In the genomic region with DNA sequence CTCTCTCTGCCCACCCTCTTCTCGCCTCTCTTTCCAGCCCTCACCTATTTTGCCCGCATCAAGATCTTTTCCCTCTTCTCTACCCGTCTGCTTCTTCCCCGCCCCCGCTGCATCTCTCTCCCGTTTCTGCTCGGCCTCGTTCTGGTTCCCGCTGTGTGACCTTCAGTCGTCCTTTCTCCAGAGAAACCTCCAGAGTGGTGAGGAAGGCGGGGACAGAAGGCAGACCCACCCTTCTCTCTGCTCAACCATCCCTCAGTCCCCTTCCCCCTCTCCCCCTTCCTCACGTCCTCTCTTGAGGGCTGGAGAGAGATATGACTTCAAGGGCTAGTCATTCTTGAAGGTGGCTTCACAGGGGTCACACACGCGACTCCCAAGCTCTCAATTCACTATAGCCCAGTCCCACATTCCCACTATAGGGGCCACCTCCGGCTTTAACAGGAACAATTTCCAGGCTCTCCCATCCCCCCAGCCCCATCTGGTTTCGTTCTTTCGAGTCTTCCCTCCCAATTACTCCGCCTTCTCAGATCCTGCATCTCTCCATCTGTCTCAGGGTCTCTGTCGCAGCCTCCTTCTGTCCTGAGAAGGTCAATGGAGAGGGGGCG, we compare ENCODE assay signal across 9 mouse cellular contexts. TPM values are rescaled to one million over a fixed set of nuclear protein-coding genes. Genes with fewer than 3 reads are reported as not detected.
A peak's percentile ranks its signal among the peaks of the same experiment; 100 is the strongest.
DNase-seq lines count a peak whose midpoint lies in the region; ATAC-seq and TF ChIP-seq lines count a peak whose summit lies in the region.
"Had no signal": no experiment of that assay in that cellular context is flagged by ENCODE, and none has a peak within 500 bp of the region (broad histone marks: within the 10 kb centered on the region; RNA-seq: fewer than 3 reads in every experiment).

No protein-coding gene starts in this region.

- no peaks in the 10 kb centered on the region for H3K9me3 ChIP-seq in E14TG2a.4 (ENCODE audit: low read length)
- no peaks in the 10 kb centered on the region for H3K9me3 ChIP-seq in hindbrain, embryonic 13.5 days
- no peaks in the 10 kb centered on the region for H3K9me3 ChIP-seq in midbrain, embryonic 11.5 days (ENCODE audit: control insufficient read depth, low read length)
- no peaks in the 10 kb centered on the region for H3K9me3 ChIP-seq in intestine, embryonic 16.5 days (ENCODE audit: control insufficient read depth, low read length)

- H3K36me3 ChIP-seq in E14TG2a.4 (ENCODE audit: insufficient read depth, low read length), result no peaks in the 10 kb centered on the region
- H3K36me3 ChIP-seq in hindbrain, embryonic 13.5 days, result peaks cover 28% of the 10 kb centered on the region
- H3K36me3 ChIP-seq in midbrain, embryonic 11.5 days (ENCODE audit: control insufficient read depth, insufficient read depth, low read length), result no peaks in the 10 kb centered on the region
- no peaks in the 10 kb centered on the region for H3K36me3 ChIP-seq in intestine, embryonic 16.5 days (ENCODE audit: control insufficient read depth, insufficient read depth, low read length)

- 5% methylated on average over 20 of the region's 20 CpGs for WGBS in hindbrain, embryonic 13.5 days
- WGBS in midbrain, embryonic 11.5 days, result 7% methylated on average over 20 of the region's 20 CpGs
- 15% methylated on average over 20 of the region's 20 CpGs for WGBS in intestine, embryonic 16.5 days

- H3K4me3 ChIP-seq in E14TG2a.4 (replicated peaks; ENCODE audit: low read length), result peak overlapping the region; percentile 78
- H3K4me3 ChIP-seq in hindbrain, embryonic 13.5 days, result peak overlapping the region; percentile 32
- H3K4me3 ChIP-seq in midbrain, embryonic 11.5 days (ENCODE audit: low read depth, low read length), result no peak overlapping the region
- H3K4me3 ChIP-seq in intestine, embryonic 16.5 days (ENCODE audit: low read length), result no peak overlapping the region
- H3K4me3 ChIP-seq: erythroblast, embryonic 14.5 days had no signal

- H3K4me2 ChIP-seq in hindbrain, embryonic 13.5 days, result peak overlapping the region; percentile 62
- H3K4me2 ChIP-seq in midbrain, embryonic 11.5 days, result peak overlapping the region; percentile 26
- H3K4me2 ChIP-seq in intestine, embryonic 16.5 days (ENCODE audit: low read depth, low read length), result no peak overlapping the region

- peaks cover 90% of the 10 kb centered on the region for H3K4me1 ChIP-seq in E14TG2a.4 (replicated peaks; ENCODE audit: low read depth, low read length)
- peaks cover 66% of the 10 kb centered on the region for H3K4me1 ChIP-seq in hindbrain, embryonic 13.5 days (replicated peaks)
- H3K4me1 ChIP-seq in midbrain, embryonic 11.5 days (ENCODE audit: control insufficient read depth, insufficient read depth, low read length), result peaks cover 29% of the 10 kb centered on the region
- H3K4me1 ChIP-seq in intestine, embryonic 16.5 days (ENCODE audit: control insufficient read depth, insufficient read depth, low read length), result peaks cover 9% of the 10 kb centered on the region; the same call in 1 of the 2 replicates

- DNase-seq in cerebellum, adult 9-11 months, result peak; percentile 81
- DNase-seq in midbrain, embryonic 11.5 days (ENCODE audit: low spot score, missing footprints), result peak; percentile 92
- DNase-seq in adipocyte (ENCODE audit: low spot score), result no peak
- DNase-seq in adrenal gland, postnatal 36 days, result no peak
- DNase-seq in kidney, postnatal 25 days, result no peak

- no peak for ATAC-seq in hindbrain, embryonic 13.5 days (ENCODE audit: low FRiP score)
- ATAC-seq in midbrain, embryonic 11.5 days (ENCODE audit: low FRiP score), result peak; percentile 24; the same call in 1 of the 2 replicates
- ATAC-seq in intestine, embryonic 16.5 days, result no peak

- H3K27ac ChIP-seq in hindbrain, embryonic 13.5 days, result peak overlapping the region; percentile 99
- H3K27ac ChIP-seq in midbrain, embryonic 11.5 days (ENCODE audit: low read depth, low read length), result peak overlapping the region; percentile 77
- H3K27ac ChIP-seq in intestine, embryonic 16.5 days (ENCODE audit: low read length), result no peak overlapping the region

- TF ChIP-seq CTCF in E14TG2a.4 (conservative IDR thresholded peaks at IDR 0.05; ENCODE audit: low read length), result no peak

- peak overlapping the region; percentile 77 for H3K9ac ChIP-seq in hindbrain, embryonic 13.5 days
- peak overlapping the region; percentile 4; the same call in 1 of the 2 replicates for H3K9ac ChIP-seq in midbrain, embryonic 11.5 days (ENCODE audit: low read length)
- no peak overlapping the region for H3K9ac ChIP-seq in intestine, embryonic 16.5 days (ENCODE audit: low read depth, low read length)

- peaks cover 93% of the 10 kb centered on the region for H3K27me3 ChIP-seq in E14TG2a.4 (ENCODE audit: insufficient read depth, low read length)
- H3K27me3 ChIP-seq in hindbrain, embryonic 13.5 days, result peaks cover 48% of the 10 kb centered on the region
- H3K27me3 ChIP-seq in midbrain, embryonic 11.5 days (ENCODE audit: control insufficient read depth, insufficient read depth, low read length), result peaks cover 59% of the 10 kb centered on the region
- peaks cover 74% of the 10 kb centered on the region for H3K27me3 ChIP-seq in intestine, embryonic 16.5 days (replicated peaks; ENCODE audit: control insufficient read depth, insufficient read depth, low read length)

RNA-seq across cellular contexts. Expression of gene Atp1a3, which starts 3.4 kb away (rescaled TPM):
- polyA plus RNA-seq in hindbrain, embryonic 13.5 days (2015; fragmentation: Nextera tagmentation; extraction: Ambion mirVana), result 253 and 258 TPM in 2 replicates
- polyA plus RNA-seq in midbrain, embryonic 11.5 days (2014; fragmentation: Nextera tagmentation; extraction: Ambion mirVana), result 34.4 and 36.0 TPM in 2 replicates
- polyA plus RNA-seq in intestine, embryonic 16.5 days (2015; fragmentation: Nextera tagmentation; extraction: Ambion mirVana), result 3.5 and 3.9 TPM in 2 replicates
- total RNA-seq in adrenal gland, postnatal 36 days (2021), result 100 to 1,000 TPM in 1 of 2 experiments, 10 to 100 TPM in 1; 69.6 to 106 TPM

RNA-seq across cellular contexts. Expression of gene Rabac1, which starts 36.6 kb away (rescaled TPM):
- 220 and 226 TPM in 2 replicates for polyA plus RNA-seq in hindbrain, embryonic 13.5 days (2015; fragmentation: Nextera tagmentation; extraction: Ambion mirVana)
- 108 and 110 TPM in 2 replicates for polyA plus RNA-seq in midbrain, embryonic 11.5 days (2014; fragmentation: Nextera tagmentation; extraction: Ambion mirVana)
- polyA plus RNA-seq in intestine, embryonic 16.5 days (2015; fragmentation: Nextera tagmentation; extraction: Ambion mirVana), result 151 and 153 TPM in 2 replicates
- total RNA-seq in adrenal gland, postnatal 36 days (2021), result 100 to 1,000 TPM; 325 to 361 TPM

Comparison
In these comparisons a context has a peak if more than half of its experiments do, and no peak if none do; other contexts are left out.
1. H3K4me3 ChIP-seq: peak in E14TG2a.4 (single experiment) and hindbrain, embryonic 13.5 days (single experiment); none in midbrain, embryonic 11.5 days (single experiment) and intestine, embryonic 16.5 days (single experiment).
2. DNase-seq: peak in cerebellum, adult 9-11 months (single experiment) and midbrain, embryonic 11.5 days (single experiment); none in adipocyte (single experiment), adrenal gland, postnatal 36 days (0 of 2) and kidney, postnatal 25 days (0 of 2).